Mouse (Mus musculus) neural tube, embryonic 13.5 days (tissue): ENCODE data around the gene Gm2431. TPM values are rescaled to one million over a fixed set of nuclear protein-coding genes. Genes with fewer than 3 reads are reported as not detected.
"Not testable (repeated sequence)": the region's sequence is repeated elsewhere in the genome, so short reads cannot be mapped to it uniquely, and the experiment has no call there.

Source experiments
- ATAC-seq: fragments of 200-750 bp; cut with Nextera tagmentation; 2 replicates; pipeline ENCODE4 v1.8.0; 2017; ENCODE audit warnings: low read depth, mild to moderate bottlenecking, moderate TSS enrichment, moderate library complexity
- H3K27ac ChIP-seq: fragments of 300-500 bp; sonication (generic); replicated peaks from 2 replicates; pipeline ENCODE4 v1.5.1; 2015; ENCODE audit warnings: moderate library complexity, mild to moderate bottlenecking, inconsistent platforms
- H3K27me3 ChIP-seq: fragments of 300-500 bp; sonication (generic); 2 replicates; pipeline ENCODE4 v1.6.1; 2015; ENCODE audit warnings: mild to moderate bottlenecking, inconsistent platforms
- H3K36me3 ChIP-seq: fragments of 300-500 bp; sonication (generic); 2 replicates; pipeline ENCODE4 v1.6.1; 2015; ENCODE audit warnings: mild to moderate bottlenecking, inconsistent platforms
- H3K4me1 ChIP-seq: fragments of 300-500 bp; sonication (generic); replicated peaks from 2 replicates; pipeline ENCODE4 v1.6.1; 2015; ENCODE audit warnings: inconsistent platforms
- H3K4me2 ChIP-seq: fragments of 300-500 bp; sonication (generic); 2 replicates; pipeline ENCODE4 v1.6.1; 2015; ENCODE audit warnings: inconsistent platforms, mild to moderate bottlenecking, moderate library complexity
- H3K4me3 ChIP-seq: fragments of 300-500 bp; sonication (generic); 2 replicates; pipeline ENCODE4 v1.5.1; 2015; ENCODE audit warnings: mild to moderate bottlenecking, inconsistent platforms
- H3K9ac ChIP-seq: fragments of 300-500 bp; sonication (generic); 2 replicates; pipeline ENCODE4 v1.6.1; 2015; ENCODE audit warnings: moderate library complexity, mild to moderate bottlenecking, inconsistent platforms
- H3K9me3 ChIP-seq: fragments of 300-500 bp; sonication (generic); 2 replicates; pipeline ENCODE4 v1.6.1; 2016; ENCODE audit warnings: inconsistent platforms
- WGBS: fragments of 180-500 bp; shearing (Covaris S2); methylation state at CpG from one replicate; pipeline ENCODE4 v1.1.7; 2015; 5-methylcytosine and 5-hydroxymethylcytosine counted together
- polyA plus RNA-seq: library from polyadenylated mRNA; unstranded; fragments of >200 nt; fragmentation: Nextera tagmentation; extraction: Ambion mirVana; gene quantifications from 2 replicates; pipeline ENCODE4 v1.2.1, GENCODE M21; 2015

Gene Gm2431
- polyA plus RNA-seq, 1 experiment from 2014 or later = not detected

DNA sequence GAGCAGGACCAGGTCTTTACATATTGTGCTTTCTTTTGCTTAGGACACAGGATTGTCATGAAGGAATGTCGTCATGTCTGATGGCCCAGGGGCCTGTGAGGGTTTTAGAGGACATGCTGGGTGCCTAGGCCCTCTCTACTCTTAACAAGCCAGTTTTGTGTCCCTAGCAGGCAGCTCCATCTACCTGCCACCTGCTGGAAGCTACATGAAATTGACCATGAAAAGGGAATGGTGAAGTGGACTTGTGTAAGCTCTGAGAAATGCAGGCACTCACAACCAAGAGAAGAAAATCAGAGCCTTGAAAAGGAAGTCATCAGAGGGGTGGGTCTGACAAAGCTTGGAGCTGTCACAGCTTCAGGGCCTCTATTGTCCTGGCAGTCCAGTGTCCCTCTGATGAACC, 21.1 kb upstream of the Gm2431 start:
- H3K27me3 ChIP-seq = peaks cover 20% of the 10 kb centered on the region
- peaks cover 11% of the 10 kb centered on the region; the same call in 1 of the 2 replicates for H3K4me1 ChIP-seq
- ATAC-seq, H3K9ac ChIP-seq, H3K4me2 ChIP-seq, H3K36me3 ChIP-seq, H3K27ac ChIP-seq, H3K4me3 ChIP-seq, H3K9me3 ChIP-seq: not testable (repeated sequence)
- 74% methylated on average over 1 of the region's 1 CpGs for WGBS

DNA sequence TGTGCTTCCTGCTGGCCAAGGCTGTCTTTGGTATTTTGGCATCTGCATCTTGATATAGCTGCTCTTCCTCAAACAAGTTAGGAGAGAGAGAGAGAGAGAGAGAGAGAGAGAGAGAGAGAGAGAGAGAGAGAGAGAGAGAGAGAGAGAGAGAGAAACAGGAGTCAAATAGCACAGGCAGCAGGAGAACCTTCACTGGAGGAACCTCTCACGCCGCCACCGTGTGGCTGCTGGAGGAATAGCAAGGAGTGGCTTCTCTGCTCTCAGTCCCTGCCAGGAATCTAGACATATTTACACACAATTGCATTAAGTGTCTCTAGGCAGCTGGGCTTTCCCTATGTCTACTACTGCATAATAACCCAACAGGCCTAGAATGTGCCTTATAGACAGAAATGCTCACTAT, 20.0 kb upstream of the Gm2431 start:
- H3K9me3 ChIP-seq, H3K4me1 ChIP-seq, H3K9ac ChIP-seq, H3K27ac ChIP-seq, H3K36me3 ChIP-seq, H3K4me3 ChIP-seq, H3K4me2 ChIP-seq: not testable (repeated sequence)
- WGBS = 0% methylated on average over 3 of the region's 3 CpGs
- ATAC-seq = peak; percentile 56; the same call in 1 of the 2 replicates
- H3K27me3 ChIP-seq = peaks cover 14% of the 10 kb centered on the region

DNA sequence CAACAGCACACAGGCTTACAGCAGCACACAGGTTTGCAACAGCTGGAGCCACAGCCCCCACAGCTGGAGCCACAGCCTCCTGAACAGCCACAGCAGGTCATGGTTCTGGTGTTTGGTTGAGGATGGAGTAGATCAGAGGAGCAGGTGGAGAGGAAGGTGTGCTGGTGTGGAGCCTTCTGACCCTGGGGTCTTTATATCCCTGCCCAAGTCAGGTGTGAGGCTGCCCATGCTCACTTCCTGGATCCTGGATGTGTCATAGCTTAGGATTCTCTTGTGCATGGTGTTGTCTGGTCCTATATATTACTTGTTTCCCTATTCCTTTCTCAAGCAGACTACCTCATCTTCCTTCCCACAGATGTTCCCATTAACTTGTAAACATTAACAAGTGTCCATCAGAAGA, 16.1 kb upstream of the Gm2431 start, which contains the start of gene Gm4559:
Gm4559 (minus strand) TSS at position 101 of the 400 bp plus-strand sequence.
- not testable (repeated sequence) for H3K4me3 ChIP-seq, H3K9ac ChIP-seq, H3K27me3 ChIP-seq, H3K4me1 ChIP-seq, H3K4me2 ChIP-seq, H3K36me3 ChIP-seq, H3K27ac ChIP-seq, ATAC-seq, H3K9me3 ChIP-seq

DNA sequence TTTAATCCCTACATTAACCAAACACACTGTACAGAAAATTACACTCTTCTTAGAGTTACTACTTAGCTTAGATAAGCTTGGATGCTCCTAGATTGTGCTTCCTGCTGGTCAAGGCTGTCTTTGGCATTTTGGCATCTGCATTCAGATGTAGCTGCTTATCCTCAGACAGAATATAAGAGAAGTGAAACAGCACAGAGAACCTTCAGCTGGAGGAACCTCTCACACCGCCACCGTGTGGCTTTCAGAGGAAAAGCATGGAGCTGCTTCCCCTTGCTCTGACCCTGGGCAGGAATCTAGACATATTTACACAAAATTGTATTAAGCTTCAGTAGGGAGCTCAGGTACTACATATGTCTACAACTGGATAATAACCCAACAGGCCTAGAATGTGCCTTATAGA, 2.6 kb downstream of the Gm2431 start:
- H3K9ac ChIP-seq = no peak overlapping the region
- H3K4me3 ChIP-seq = no peak overlapping the region
- no peaks in the 10 kb centered on the region; the same call in 1 of the 2 replicates for H3K27me3 ChIP-seq
- H3K4me2 ChIP-seq = no peak overlapping the region
- H3K36me3 ChIP-seq = no peaks in the 10 kb centered on the region
- H3K9me3 ChIP-seq = no peaks in the 10 kb centered on the region
- peak; percentile 59; the same call in 1 of the 2 replicates for ATAC-seq
- no peaks in the 10 kb centered on the region for H3K4me1 ChIP-seq
- WGBS = 4% methylated on average over 2 of the region's 2 CpGs
- no peak overlapping the region for H3K27ac ChIP-seq

DNA sequence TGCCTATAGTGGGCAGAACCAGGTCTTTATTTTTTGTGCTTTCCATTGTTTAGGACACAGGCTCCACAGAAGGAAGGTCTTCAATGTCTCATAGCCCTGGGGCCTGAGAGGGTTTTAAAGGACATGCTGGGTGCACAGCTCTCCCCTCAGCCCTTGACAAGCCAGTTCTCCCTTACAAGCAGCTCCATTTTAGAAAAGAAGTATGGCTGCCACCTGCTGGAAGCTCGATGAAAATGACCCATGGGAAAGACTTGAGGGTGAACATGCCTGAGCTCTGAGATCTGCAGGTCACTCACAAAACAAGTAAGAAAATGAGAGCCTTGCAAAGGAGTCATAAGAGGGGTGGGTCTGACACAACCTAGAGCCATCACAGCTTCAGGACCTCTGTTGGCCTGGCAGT, 8.3 kb downstream of the Gm2431 start:
- no peak overlapping the region for H3K4me3 ChIP-seq
- H3K4me1 ChIP-seq = no peaks in the 10 kb centered on the region
- H3K4me2 ChIP-seq = no peak overlapping the region
- 0% methylated on average over 1 of the region's 1 CpGs for WGBS
- H3K9ac ChIP-seq = no peak overlapping the region
- no peaks in the 10 kb centered on the region for H3K36me3 ChIP-seq
- H3K27ac ChIP-seq = no peak overlapping the region
- ATAC-seq = no peak
- no peaks in the 10 kb centered on the region; the same call in 1 of the 2 replicates for H3K27me3 ChIP-seq
- no peaks in the 10 kb centered on the region for H3K9me3 ChIP-seq

DNA sequence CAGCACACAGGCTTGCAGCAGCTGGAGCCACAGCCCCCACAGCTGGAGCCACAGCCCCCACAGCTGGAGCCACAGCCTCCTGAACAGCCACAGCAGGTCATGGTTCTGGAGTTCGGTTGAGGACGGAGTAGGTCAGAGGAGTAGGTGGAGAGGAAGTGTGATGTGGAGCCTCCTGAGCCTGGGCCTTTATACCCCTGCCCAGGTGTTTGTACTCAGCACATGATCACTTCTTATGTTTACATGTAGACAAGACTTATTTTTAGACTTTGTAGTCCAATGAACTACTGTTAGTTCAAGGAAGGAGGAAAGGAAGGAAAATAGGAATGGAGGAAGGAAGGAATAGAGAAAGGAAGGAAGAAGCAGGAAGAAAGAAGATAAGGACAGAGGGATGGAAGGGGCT, 17.2 kb downstream of the Gm2431 start, which contains the start of gene Gm40460:
Gm40460 (minus strand) TSS at position 101 of the 400 bp plus-strand sequence.
- H3K9me3 ChIP-seq = no peaks in the 10 kb centered on the region
- no peak for ATAC-seq
- no peak within 1 kb of the TSS for H3K27ac ChIP-seq
- H3K9ac ChIP-seq = no peak within 1 kb of the TSS
- no peaks in the 10 kb centered on the region for H3K4me1 ChIP-seq
- H3K4me2 ChIP-seq = no peak within 1 kb of the TSS
- no peaks in the 10 kb centered on the region for H3K36me3 ChIP-seq
- WGBS = 52% methylated on average over 2 of the region's 2 CpGs
- H3K4me3 ChIP-seq = no peak within 1 kb of the TSS
- H3K27me3 ChIP-seq = no peaks in the 10 kb centered on the region

DNA sequence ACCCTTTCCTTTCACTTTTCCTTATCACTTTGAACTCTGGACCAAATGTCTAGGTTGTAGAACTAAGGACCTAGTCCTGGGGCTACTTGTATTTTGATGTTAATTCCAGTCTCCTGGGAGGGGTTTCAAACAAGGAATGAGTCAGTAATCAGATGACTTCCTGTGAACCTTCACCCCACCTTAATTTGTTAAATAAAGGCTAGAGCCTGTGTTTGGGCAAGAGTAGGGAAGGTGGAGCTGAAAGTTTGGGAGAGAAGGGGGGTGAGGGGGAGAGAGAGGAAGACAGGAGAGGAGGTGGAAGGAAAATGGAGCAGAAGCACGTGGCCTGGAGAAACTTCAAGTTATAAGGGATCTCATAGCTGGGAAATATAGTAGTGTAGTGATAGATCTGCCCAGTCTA, 26.6 kb downstream of the Gm2431 start:
- no peaks in the 10 kb centered on the region for H3K36me3 ChIP-seq
- H3K9me3 ChIP-seq = peaks cover 11% of the 10 kb centered on the region; the same call in 1 of the 2 replicates
- no peaks in the 10 kb centered on the region for H3K4me1 ChIP-seq
- H3K27me3 ChIP-seq = no peaks in the 10 kb centered on the region
- ATAC-seq = no peak
- H3K4me3 ChIP-seq = no peak overlapping the region
- WGBS = 50% methylated on average over 1 of the region's 1 CpGs
- H3K9ac ChIP-seq = no peak overlapping the region
- no peak overlapping the region for H3K27ac ChIP-seq
- H3K4me2 ChIP-seq = no peak overlapping the region

DNA sequence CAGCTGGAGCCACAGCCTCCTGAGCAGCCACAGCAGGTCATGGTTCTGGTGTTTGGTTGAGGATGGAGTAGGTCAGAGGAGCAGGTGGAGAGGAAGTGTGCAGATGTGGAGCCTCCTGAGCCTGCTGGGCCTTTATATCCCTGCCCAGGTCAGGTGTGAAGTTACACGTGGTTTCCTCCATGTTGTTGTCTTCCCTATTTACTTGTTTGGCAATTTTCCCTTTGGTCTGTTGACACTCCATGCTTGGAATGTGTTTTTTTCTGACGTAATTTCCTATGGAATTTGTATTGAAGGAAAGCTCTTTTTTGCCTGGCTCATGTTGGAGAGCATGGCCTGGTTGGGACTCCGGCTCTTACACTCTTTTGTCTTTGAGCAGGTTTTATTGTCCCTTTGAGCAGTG, 28.3 kb downstream of the Gm2431 start, which contains the start of gene Krtap5-5:
Krtap5-5 (minus strand) TSS at position 101 of the 400 bp plus-strand sequence.
- not testable (repeated sequence) for H3K9me3 ChIP-seq, H3K4me3 ChIP-seq, ATAC-seq, H3K9ac ChIP-seq, H3K27ac ChIP-seq, H3K4me1 ChIP-seq, H3K27me3 ChIP-seq, H3K36me3 ChIP-seq, H3K4me2 ChIP-seq
- WGBS = 36% methylated on average over 3 of the region's 3 CpGs

DNA sequence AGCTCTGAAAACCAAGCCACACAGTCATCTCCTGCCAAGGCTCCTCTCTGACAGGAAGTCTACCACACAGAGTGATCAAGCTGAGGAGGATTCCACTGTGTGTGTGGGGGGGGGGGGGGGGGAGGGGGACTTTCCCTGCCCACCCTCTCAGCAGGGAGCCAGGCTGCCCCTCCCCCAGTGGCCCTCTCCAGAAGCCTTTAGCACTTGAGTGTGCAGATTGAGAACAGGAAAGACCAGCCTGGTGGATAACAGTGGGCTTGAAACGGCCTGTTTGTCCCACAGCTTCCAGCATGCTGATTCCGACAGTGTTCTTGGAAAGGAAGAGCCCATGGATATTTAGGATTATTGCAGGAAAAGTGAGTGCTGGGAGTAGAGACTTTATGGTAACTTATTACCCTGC, 33.6 kb downstream of the Gm2431 start:
- H3K9ac ChIP-seq = no peak overlapping the region
- H3K4me2 ChIP-seq = no peak overlapping the region
- ATAC-seq = no peak
- no peaks in the 10 kb centered on the region for H3K9me3 ChIP-seq
- H3K4me1 ChIP-seq = no peaks in the 10 kb centered on the region
- 51% methylated on average over 2 of the region's 2 CpGs for WGBS
- H3K27ac ChIP-seq = no peak overlapping the region
- no peaks in the 10 kb centered on the region for H3K36me3 ChIP-seq
- H3K4me3 ChIP-seq = no peak overlapping the region
- H3K27me3 ChIP-seq = no peaks in the 10 kb centered on the region

DNA sequence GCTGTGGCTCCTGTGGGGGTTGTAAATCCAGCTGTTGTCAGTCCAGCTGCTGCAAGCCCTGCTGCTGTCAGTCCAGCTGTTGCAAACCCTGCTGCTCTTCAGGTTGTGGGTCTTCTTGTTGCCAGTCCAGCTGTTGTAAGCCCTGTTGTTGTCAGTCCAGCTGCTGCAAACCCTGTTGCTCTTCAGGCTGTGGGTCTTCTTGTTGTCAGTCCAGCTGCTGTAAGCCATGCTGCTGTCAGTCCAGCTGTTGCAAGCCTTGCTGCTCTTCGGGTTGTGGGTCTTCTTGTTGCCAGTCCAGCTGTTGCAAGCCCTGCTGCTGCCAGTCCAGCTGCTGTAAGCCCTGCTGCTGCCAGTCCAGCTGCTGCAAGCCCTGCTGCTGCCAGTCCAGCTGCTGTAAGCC, 46.0 kb downstream of the Gm2431 start:
- H3K4me2 ChIP-seq, ATAC-seq, H3K27ac ChIP-seq, H3K36me3 ChIP-seq, H3K4me3 ChIP-seq, H3K27me3 ChIP-seq, H3K4me1 ChIP-seq, H3K9me3 ChIP-seq, H3K9ac ChIP-seq: not testable (repeated sequence)
- 57% methylated on average over 1 of the region's 1 CpGs for WGBS

DNA sequence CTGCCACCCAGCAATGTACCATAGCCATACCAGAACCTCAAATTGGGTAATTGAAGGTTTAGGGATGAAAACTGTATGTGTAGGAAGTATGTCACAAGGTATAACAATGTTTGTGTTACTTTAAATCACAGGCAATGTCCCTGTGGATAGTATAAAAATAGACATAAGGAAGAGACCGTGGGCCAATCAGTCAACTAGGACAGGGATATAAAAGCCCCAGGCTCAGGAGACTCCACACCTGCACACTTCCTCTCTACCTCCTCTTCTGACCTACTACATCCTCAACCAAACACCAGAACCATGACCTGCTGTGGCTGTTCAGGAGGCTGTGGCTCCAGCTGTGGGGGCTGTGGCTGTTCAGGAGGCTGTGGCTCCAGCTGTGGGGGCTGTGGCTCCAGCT, 46.6 kb downstream of the Gm2431 start, which contains the start of gene Gm7579:
Gm7579 (plus strand) TSS at position 301 of the 400 bp plus-strand sequence.
- Histone ChIP-seq H3K36me3 (no peaks in the 10 kb centered on the region), H3K27me3 (no peaks in the 10 kb centered on the region), H3K9me3 (no peaks in the 10 kb centered on the region), H3K4me1 (no peaks in the 10 kb centered on the region), H3K27ac (no peak within 1 kb of the TSS), H3K4me2 (no peak within 1 kb of the TSS), H3K9ac (no peak within 1 kb of the TSS), H3K4me3 (no peak within 1 kb of the TSS)
- 73% methylated on average over 1 of the region's 1 CpGs for WGBS
- no peak for ATAC-seq
